Mouse (Mus musculus) brain, embryonic 18.5 days (tissue): ENCODE data around the gene Dhx34.
"Not testable (repeated sequence)": the region's sequence is repeated elsewhere in the genome, so short reads cannot be mapped to it uniquely, and the experiment has no call there.

Source experiments
- DNase-seq: peaks from one replicate; pipeline ENCODE4 v3.0.0-alpha.2; 2012; ENCODE audit warnings: low read depth, low spot score

Dhx34 gene

GRCm38 (mm10) chr7:16221582-16222272 is at the start of gene Dhx34:
Gene Dhx34, minus strand, starts transcription at chr7:16222037.
- peak; percentile 84 for DNase-seq

GRCm38 (mm10) chr7:16271139-16271538 is 49.3 kb upstream of the Dhx34 start:
- DNase-seq, result no peak

GRCm38 (mm10) chr7:16266593-16266992 is 44.8 kb upstream of the Dhx34 start:
- DNase-seq, result not testable (repeated sequence)

- no peak for DNase-seq
Observed at GRCm38 (mm10) chr7:16265856-16266255, 44.0 kb upstream of the Dhx34 start.

GRCm38 (mm10) chr7:16263843-16264242 is 42.0 kb upstream of the Dhx34 start:
- DNase-seq, result no peak

GRCm38 (mm10) chr7:16263015-16263787 is 41.4 kb upstream of the Dhx34 start:
- no peak for DNase-seq

- DNase-seq, result no peak
Observed at GRCm38 (mm10) chr7:16261097-16261496, 39.3 kb upstream of the Dhx34 start.

- no peak for DNase-seq
Observed at GRCm38 (mm10) chr7:16259110-16259590, 37.3 kb upstream of the Dhx34 start, which contains the start of gene C5ar1. Gene C5ar1, minus strand, starts transcription at chr7:16259540.

- DNase-seq, result no peak
Observed at GRCm38 (mm10) chr7:16257830-16258229, 36.0 kb upstream of the Dhx34 start.

GRCm38 (mm10) chr7:16255963-16256362 is 34.1 kb upstream of the Dhx34 start:
- DNase-seq, result not testable (repeated sequence)

- no peak for DNase-seq
Observed at GRCm38 (mm10) chr7:16254195-16254594, 32.4 kb upstream of the Dhx34 start.

GRCm38 (mm10) chr7:16250687-16251086 is 28.9 kb upstream of the Dhx34 start:
- no peak for DNase-seq

- no peak for DNase-seq
Observed at GRCm38 (mm10) chr7:16245958-16246357, 24.1 kb upstream of the Dhx34 start.

GRCm38 (mm10) chr7:16244067-16244466 is 22.2 kb upstream of the Dhx34 start, which contains the start of gene C5ar2:
Gene C5ar2, minus strand, starts transcription at chr7:16244154.
- no peak for DNase-seq

- DNase-seq, result no peak
Observed at GRCm38 (mm10) chr7:16242198-16242597, 20.4 kb upstream of the Dhx34 start.

- no peak for DNase-seq
Observed at GRCm38 (mm10) chr7:16241787-16242186, 19.9 kb upstream of the Dhx34 start.

GRCm38 (mm10) chr7:16240978-16241303 is 19.1 kb upstream of the Dhx34 start:
- DNase-seq, result no peak

- no peak for DNase-seq
Observed at GRCm38 (mm10) chr7:16240281-16240977, 18.6 kb upstream of the Dhx34 start.

- DNase-seq, result no peak
Observed at GRCm38 (mm10) chr7:16239554-16239997, 17.7 kb upstream of the Dhx34 start.

- DNase-seq, result no peak
Observed at GRCm38 (mm10) chr7:16229869-16230268, 8.0 kb upstream of the Dhx34 start.

GRCm38 (mm10) chr7:16213986-16214385 is 7.9 kb downstream of the Dhx34 start:
- DNase-seq, result no peak

GRCm38 (mm10) chr7:16213196-16213595 is 8.6 kb downstream of the Dhx34 start:
- DNase-seq, result no peak
